Mouse (Mus musculus): ENCODE results near the gene Ap3d1.

The Ap3d1 gene

GRCm38 (mm10) chr10:80682003-80682402, 60.1 kb downstream of the Ap3d1 start:
- DNase-seq (ENCODE audit: low spot score in 2 of 2) = no peak

GRCm38 (mm10) chr10:80680260-80680696, 61.8 kb downstream of the Ap3d1 start:
- no peak for DNase-seq (ENCODE audit: low spot score in 2 of 2)

GRCm38 (mm10) chr10:80679556-80680259, 62.4 kb downstream of the Ap3d1 start:
- DNase-seq (ENCODE audit: low spot score in 2 of 2) = no peak

GRCm38 (mm10) chr10:80678601-80679377, 63.3 kb downstream of the Ap3d1 start:
- no peak for DNase-seq (ENCODE audit: low spot score in 2 of 2)

DNA sequence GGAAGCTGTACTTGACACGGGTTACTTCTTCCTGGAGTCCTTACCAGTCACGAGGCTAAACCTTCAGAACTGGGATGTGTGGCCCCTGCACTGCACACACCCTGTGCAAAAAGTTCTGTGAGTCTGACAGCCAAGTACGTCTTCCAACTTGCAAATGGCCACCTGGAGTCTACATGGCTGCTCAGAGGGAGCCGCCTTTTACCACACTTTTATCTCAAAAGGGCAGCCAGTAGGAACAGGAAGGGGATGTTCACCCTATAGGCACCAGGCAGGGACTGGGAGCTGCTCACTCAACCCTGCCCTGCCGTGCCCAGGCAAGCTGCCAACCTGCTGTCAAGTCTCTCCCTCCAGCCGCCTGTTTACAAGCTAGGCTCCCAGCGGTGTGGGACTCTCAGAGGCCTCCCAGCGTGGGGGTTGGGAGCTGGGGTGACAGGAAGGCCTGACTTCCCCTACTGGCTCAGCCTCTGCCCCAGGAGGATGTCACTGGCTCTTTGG, 64.1 kb downstream of the Ap3d1 start, which contains the start of gene Mknk2:
Gene Mknk2, minus strand, starts transcription at position 171 of the 495 bp plus-strand sequence.
- peak; percentile 70 to 83 for DNase-seq (ENCODE audit: low spot score in 2 of 2)

GRCm38 (mm10) chr10:80677128-80677875, 64.8 kb downstream of the Ap3d1 start:
- no peak for DNase-seq (ENCODE audit: low spot score in 2 of 2)

DNA sequence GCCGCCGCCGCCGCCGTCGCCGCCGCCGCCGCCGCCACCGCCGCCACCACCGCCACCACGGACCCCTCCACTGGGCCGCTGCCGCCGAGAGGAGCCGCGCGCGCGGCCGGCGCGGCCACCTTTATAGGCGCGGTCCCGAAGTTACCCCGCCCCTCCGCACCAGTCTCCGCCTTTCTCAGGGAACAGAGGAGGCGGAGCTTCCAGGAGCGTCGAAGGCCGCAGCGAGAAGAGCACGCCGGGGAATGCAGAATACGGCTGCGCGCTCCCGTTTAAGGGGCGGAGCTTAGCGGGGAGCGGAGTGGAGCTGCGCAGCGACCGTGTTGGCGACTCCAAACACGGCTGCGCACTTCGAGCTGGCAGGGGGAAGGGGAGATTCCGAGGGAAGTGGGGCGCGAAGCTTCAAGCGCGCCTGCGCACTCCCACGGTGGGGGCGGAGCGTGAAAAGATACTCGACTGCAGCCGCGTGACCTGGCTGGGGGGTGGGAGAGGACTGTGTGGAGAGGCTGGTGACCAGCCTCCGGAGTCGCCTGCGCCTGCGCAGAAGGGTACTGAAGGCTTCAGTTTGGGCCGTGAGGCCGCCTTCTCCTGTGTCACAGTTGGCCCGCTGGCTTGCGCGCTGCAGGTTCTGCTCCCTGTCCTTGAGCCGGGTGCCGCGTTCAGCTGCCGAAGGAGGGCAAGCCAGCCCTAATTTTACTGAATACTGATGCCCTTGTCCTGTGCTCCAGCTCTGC, 65.7 kb downstream of the Ap3d1 start:
- peak; percentile 98 to 99 for DNase-seq (ENCODE audit: low spot score in 2 of 2)

DNA sequence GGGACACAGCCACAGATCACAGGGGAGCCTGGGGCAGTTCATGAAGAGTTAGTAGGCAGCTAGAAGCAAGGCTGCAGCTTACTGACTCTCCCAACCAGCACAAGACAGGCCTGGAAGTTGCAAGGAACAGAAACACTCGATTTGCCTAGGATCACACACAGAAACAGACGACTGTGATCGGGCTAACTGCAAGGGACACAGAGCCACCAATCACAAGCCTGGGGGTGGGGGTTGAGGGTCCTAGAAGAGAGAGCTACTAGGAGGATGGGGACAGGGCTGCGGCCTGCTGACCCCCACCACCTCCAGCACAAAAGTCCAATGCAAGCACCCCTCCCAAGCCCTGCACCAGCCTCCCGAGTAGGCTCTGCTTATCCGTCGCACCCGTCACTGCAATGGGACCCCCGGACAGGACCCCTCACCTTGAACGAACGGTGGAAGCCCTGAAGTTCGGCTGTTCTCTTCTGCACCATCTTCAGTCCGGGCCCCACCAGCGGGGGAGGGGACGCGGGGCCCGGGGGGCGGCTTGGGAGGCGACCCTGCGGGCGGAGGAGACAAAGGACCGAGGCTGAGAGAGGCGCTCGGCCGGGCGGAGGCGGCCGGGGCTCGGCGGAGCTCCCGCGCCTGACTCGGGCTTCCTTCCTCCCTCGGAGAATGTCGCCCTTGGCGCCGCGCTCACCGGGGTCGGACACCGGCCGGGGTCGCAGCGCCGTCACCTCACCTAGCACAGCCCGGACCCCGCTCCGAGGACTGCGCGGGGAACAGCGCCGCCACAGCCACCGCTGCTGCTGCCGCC, 66.5 kb downstream of the Ap3d1 start:
- peak in 1 of 2 experiments; percentile 38 for DNase-seq (ENCODE audit: low spot score in 2 of 2)

DNA sequence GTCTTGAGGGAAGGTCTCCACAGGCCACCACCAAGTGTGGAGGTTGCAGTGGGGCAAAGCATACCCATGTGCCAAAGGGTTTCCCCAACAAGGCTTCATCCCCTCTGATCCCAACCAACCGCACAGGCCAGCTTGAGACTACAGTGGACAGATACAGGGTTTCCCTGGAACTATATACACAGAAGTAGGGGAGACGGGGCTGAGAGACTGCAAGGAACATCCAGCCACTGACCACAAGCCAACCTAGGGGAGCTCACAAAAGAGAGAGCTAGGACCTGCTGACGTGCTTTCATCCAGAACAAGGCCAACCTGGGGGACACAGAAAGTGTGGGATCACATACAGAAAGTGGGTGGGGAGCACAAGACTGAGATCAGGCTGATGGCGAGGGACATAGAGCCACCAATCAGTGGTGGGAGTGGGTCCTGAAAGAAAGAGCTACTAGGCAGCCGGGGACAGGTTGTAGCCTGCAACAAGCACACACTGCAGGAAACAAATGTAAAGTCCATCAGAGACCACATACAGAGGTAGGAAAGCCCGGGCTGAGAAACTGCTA, 67.1 kb downstream of the Ap3d1 start:
- no peak for DNase-seq (ENCODE audit: low spot score in 2 of 2)

- DNase-seq (ENCODE audit: low spot score in 2 of 2) = no peak
Observed at GRCm38 (mm10) chr10:80674161-80674711, 67.8 kb downstream of the Ap3d1 start.

GRCm38 (mm10) chr10:80673690-80674089, 68.4 kb downstream of the Ap3d1 start:
- DNase-seq (ENCODE audit: low spot score in 2 of 2) = no peak

- DNase-seq (ENCODE audit: low spot score in 2 of 2) = no peak
Observed at GRCm38 (mm10) chr10:80671936-80672690, 70.0 kb downstream of the Ap3d1 start.

DNA sequence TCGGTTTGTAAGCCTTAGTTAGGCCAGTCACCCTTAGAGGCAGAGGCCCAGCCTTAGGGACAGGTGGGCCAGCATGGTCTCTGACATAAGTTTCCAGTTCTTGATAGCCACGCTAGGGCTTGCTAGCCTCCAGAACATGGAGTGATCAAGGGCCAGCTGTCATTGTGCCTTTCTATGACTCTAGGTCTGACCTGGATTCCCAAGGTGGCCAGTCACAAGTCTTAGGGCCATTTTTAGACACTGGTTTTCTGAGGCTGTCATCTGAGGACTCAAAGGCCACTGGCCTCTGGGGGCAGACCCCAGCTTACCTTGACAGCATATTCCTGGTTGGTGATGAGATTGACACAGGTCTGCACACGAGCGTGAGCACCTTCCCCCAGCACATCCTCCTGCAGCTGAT, 70.8 kb downstream of the Ap3d1 start:
- DNase-seq (ENCODE audit: low spot score in 2 of 2) = no peak

- DNase-seq (ENCODE audit: low spot score in 2 of 2) = no peak
Observed at GRCm38 (mm10) chr10:80670531-80670930, 71.5 kb downstream of the Ap3d1 start.

DNA sequence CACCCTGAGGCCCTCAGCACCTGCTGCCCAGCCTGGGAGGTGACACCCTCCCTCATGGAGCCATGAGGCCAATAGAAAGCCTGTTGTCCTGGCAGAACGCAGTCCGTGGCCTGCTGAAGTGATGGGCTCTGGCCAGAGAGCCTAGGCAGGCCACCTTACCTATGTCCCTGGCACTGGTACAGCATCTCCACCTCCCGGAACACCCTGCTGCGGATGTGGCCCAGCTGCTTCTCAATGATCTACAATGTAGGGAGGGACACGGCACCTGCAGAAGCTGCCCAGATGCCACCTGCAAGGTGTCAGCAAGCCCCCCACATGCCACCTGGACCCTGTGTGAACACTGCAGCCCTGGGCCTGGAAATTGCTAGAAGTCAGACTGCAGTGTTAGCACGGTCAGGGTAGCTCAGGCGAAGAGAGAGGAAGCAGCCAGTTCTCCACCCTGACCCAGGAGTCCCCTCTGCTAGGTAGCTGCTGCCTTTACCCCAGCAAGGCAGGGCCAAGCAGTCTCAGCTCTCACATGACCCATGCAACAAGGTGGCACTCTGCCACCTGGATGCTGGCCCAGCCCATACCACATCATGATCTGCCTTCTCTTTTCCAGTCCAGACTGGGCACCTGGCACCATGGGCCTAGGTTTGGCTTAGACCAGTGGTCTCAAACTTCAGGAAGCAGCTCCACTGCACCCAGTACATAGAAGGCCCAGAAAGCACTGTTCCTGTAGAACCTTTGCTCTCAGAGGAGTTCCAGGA, 72.2 kb downstream of the Ap3d1 start:
- DNase-seq (ENCODE audit: low spot score in 2 of 2) = no peak

GRCm38 (mm10) chr10:80669018-80669417, 73.0 kb downstream of the Ap3d1 start:
- no peak for DNase-seq (ENCODE audit: low spot score in 2 of 2)

GRCm38 (mm10) chr10:80668614-80669013, 73.5 kb downstream of the Ap3d1 start:
- DNase-seq (ENCODE audit: low spot score in 2 of 2) = no peak

DNA sequence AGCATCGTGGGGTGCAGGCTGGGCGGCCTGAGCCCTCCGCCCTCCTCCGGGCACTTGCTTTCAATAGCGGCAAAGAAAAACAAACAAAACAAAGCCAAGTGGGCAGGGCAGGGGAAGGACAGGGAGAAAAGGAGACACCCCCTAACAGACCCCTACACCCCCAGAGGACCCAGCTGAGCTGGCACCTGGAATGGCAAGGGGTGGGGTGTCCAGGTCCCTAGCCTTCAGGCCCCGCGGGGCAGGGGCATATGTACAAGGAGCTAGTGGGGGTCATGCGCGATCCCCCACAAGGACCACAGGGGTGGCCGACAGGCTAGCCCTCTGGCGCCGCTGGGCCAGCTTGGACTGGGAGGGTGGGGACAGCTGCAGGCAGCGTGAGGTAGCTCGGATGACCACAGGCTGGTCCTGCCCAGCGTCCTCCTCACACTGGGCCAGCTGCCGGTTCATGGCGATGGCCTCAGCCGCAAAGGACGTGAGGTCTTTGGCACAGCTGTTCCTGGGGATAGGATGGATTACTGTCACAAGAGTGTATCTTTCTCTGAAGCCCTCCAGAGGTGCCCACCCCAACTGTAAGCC, 75.1 kb downstream of the Ap3d1 start:
- DNase-seq (ENCODE audit: low spot score in 2 of 2) = no peak

Measured in frontal cortex, postnatal 14 days (tissue).